Mouse (Mus musculus) stomach, embryonic 16.5 days (tissue): ENCODE results near the gene Golga4. TPM values are rescaled to one million over a fixed set of nuclear protein-coding genes. Genes with fewer than 3 reads are reported as not detected.

Source experiments
- ATAC-seq: fragments of 200-750 bp; cut with Nextera tagmentation; 2 replicates; pipeline ENCODE4 v1.8.0; 2017; ENCODE audit warnings: moderate number of reproducible peaks, moderate TSS enrichment; ENCODE audit not compliant: insufficient read depth, low FRiP score
- H3K27ac ChIP-seq: fragments of 300-500 bp; sonication (generic); 2 replicates; pipeline ENCODE4 v1.5.1; 2014; ENCODE audit warnings: low read length
- H3K27me3 ChIP-seq: fragments of 300-500 bp; sonication (generic); 2 replicates; pipeline ENCODE4 v1.6.1; 2014; ENCODE audit warnings: low read length, control low read depth, mixed read lengths; ENCODE audit not compliant: control insufficient read depth, insufficient read depth
- H3K36me3 ChIP-seq: fragments of 300-500 bp; sonication (generic); 2 replicates; pipeline ENCODE4 v1.6.1; 2014; ENCODE audit warnings: low read length; ENCODE audit not compliant: control insufficient read depth, insufficient read depth
- H3K4me1 ChIP-seq: fragments of 300-500 bp; sonication (generic); 2 replicates; pipeline ENCODE4 v1.6.1; 2014; ENCODE audit warnings: low read length, control low read depth, mixed read lengths; ENCODE audit not compliant: control insufficient read depth, insufficient read depth
- H3K4me2 ChIP-seq: fragments of 300-500 bp; sonication (generic); 2 replicates; pipeline ENCODE4 v1.6.1; 2014; ENCODE audit warnings: low read depth, low read length, mixed read lengths
- H3K4me3 ChIP-seq: fragments of 300-500 bp; sonication (generic); replicated peaks from 2 replicates; pipeline ENCODE4 v1.5.1; 2014; ENCODE audit warnings: mild to moderate bottlenecking, low read length
- H3K9ac ChIP-seq: fragments of 300-500 bp; sonication (generic); 2 replicates; pipeline ENCODE4 v1.6.1; 2014; ENCODE audit warnings: low read length
- H3K9me3 ChIP-seq: fragments of 300-500 bp; sonication (generic); replicated peaks from 2 replicates; pipeline ENCODE4 v1.6.1; 2016; ENCODE audit warnings: low read length, control low read depth; ENCODE audit not compliant: control insufficient read depth
- WGBS: fragments of 180-500 bp; shearing (Covaris S2); extraction: QIAGEN DNeasy Blood & Tissue Kit; methylation state at CpG from one replicate; pipeline ENCODE4 v1.1.7; 2014; 5-methylcytosine and 5-hydroxymethylcytosine counted together
- polyA plus RNA-seq: library from polyadenylated mRNA; unstranded; fragments of >200 nt; fragmentation: Nextera tagmentation; extraction: Ambion mirVana; gene quantifications from 2 replicates; pipeline ENCODE4 v1.2.1, GENCODE M21; 2015

Gene Golga4
- polyA plus RNA-seq, 1 experiment from 2014 or later: 50.6 TPM

- peaks cover 20% of the 10 kb centered on the region for H3K36me3 ChIP-seq
- no peaks in the 10 kb centered on the region for H3K9me3 ChIP-seq
- no peaks in the 10 kb centered on the region for H3K4me1 ChIP-seq
- no peak overlapping the region for H3K4me3 ChIP-seq
- H3K4me2 ChIP-seq: no peak overlapping the region
- H3K9ac ChIP-seq: no peak overlapping the region
- no peaks in the 10 kb centered on the region for H3K27me3 ChIP-seq
- no peak for ATAC-seq
- WGBS: 80% methylated on average over 24 of the region's 24 CpGs
- no peak overlapping the region for H3K27ac ChIP-seq
Observed at GRCm38 (mm10) chr9:118556951-118557780, 51.1 kb downstream of the Golga4 start.

- H3K4me1 ChIP-seq: no peaks in the 10 kb centered on the region
- H3K27me3 ChIP-seq: no peaks in the 10 kb centered on the region
- H3K9ac ChIP-seq: no peak overlapping the region
- H3K4me2 ChIP-seq: no peak overlapping the region
- H3K36me3 ChIP-seq: no peaks in the 10 kb centered on the region; the same call in 1 of the 2 replicates
- WGBS: 97% methylated on average over 11 of the region's 11 CpGs
- no peak overlapping the region for H3K27ac ChIP-seq
- no peak overlapping the region for H3K4me3 ChIP-seq
- no peaks in the 10 kb centered on the region for H3K9me3 ChIP-seq
- ATAC-seq: no peak
Observed at GRCm38 (mm10) chr9:118563356-118563755, 57.3 kb downstream of the Golga4 start.

- 90% methylated on average over 7 of the region's 7 CpGs for WGBS
- no peak for ATAC-seq
- Histone ChIP-seq H3K9me3 (no peaks in the 10 kb centered on the region), H3K4me1 (no peaks in the 10 kb centered on the region), H3K27me3 (no peaks in the 10 kb centered on the region), H3K4me3 (no peak overlapping the region), H3K36me3 (no peaks in the 10 kb centered on the region; the same call in 1 of the 2 replicates), H3K27ac (no peak overlapping the region), H3K9ac (no peak overlapping the region), H3K4me2 (no peak overlapping the region)
Observed at GRCm38 (mm10) chr9:118563866-118564265, 57.8 kb downstream of the Golga4 start.

- WGBS: 92% methylated on average over 16 of the region's 16 CpGs
- H3K4me2 ChIP-seq: no peak overlapping the region
- H3K36me3 ChIP-seq: peaks cover 4% of the 10 kb centered on the region; the same call in 1 of the 2 replicates
- H3K9me3 ChIP-seq: no peaks in the 10 kb centered on the region
- no peaks in the 10 kb centered on the region for H3K4me1 ChIP-seq
- ATAC-seq: no peak
- H3K9ac ChIP-seq: no peak overlapping the region
- no peaks in the 10 kb centered on the region for H3K27me3 ChIP-seq
- H3K27ac ChIP-seq: no peak overlapping the region
- no peak overlapping the region for H3K4me3 ChIP-seq
Observed at GRCm38 (mm10) chr9:118564696-118565095, 58.6 kb downstream of the Golga4 start.

- H3K4me3 ChIP-seq: no peak overlapping the region
- WGBS: 88% methylated on average over 6 of the region's 6 CpGs
- no peaks in the 10 kb centered on the region for H3K4me1 ChIP-seq
- no peak overlapping the region for H3K27ac ChIP-seq
- H3K4me2 ChIP-seq: no peak overlapping the region
- ATAC-seq: no peak
- peaks cover 10% of the 10 kb centered on the region for H3K36me3 ChIP-seq
- H3K9ac ChIP-seq: no peak overlapping the region
- no peaks in the 10 kb centered on the region for H3K9me3 ChIP-seq
- no peaks in the 10 kb centered on the region for H3K27me3 ChIP-seq
Observed at GRCm38 (mm10) chr9:118569328-118569727, 63.3 kb downstream of the Golga4 start.

- H3K9me3 ChIP-seq: no peaks in the 10 kb centered on the region
- no peak overlapping the region for H3K27ac ChIP-seq
- no peak for ATAC-seq
- H3K9ac ChIP-seq: no peak overlapping the region
- no peak overlapping the region for H3K4me2 ChIP-seq
- H3K27me3 ChIP-seq: no peaks in the 10 kb centered on the region
- H3K4me3 ChIP-seq: no peak overlapping the region
- no peaks in the 10 kb centered on the region for H3K4me1 ChIP-seq
- WGBS: 76% methylated on average over 4 of the region's 4 CpGs
- H3K36me3 ChIP-seq: peaks cover 10% of the 10 kb centered on the region
Observed at GRCm38 (mm10) chr9:118570865-118571264, 64.8 kb downstream of the Golga4 start.

GRCm38 (mm10) chr9:118571701-118572100, 65.6 kb downstream of the Golga4 start:
- H3K27me3 ChIP-seq: no peaks in the 10 kb centered on the region
- no peak overlapping the region for H3K27ac ChIP-seq
- H3K9me3 ChIP-seq: no peaks in the 10 kb centered on the region
- 82% methylated on average over 4 of the region's 4 CpGs for WGBS
- H3K4me1 ChIP-seq: no peaks in the 10 kb centered on the region
- ATAC-seq: no peak
- peaks cover 10% of the 10 kb centered on the region for H3K36me3 ChIP-seq
- H3K4me2 ChIP-seq: no peak overlapping the region
- no peak overlapping the region for H3K4me3 ChIP-seq
- H3K9ac ChIP-seq: no peak overlapping the region

- no peaks in the 10 kb centered on the region for H3K4me1 ChIP-seq
- H3K4me2 ChIP-seq: no peak overlapping the region
- no peak overlapping the region for H3K9ac ChIP-seq
- no peak for ATAC-seq
- 88% methylated on average over 5 of the region's 5 CpGs for WGBS
- no peaks in the 10 kb centered on the region for H3K27me3 ChIP-seq
- no peaks in the 10 kb centered on the region for H3K9me3 ChIP-seq
- no peak overlapping the region for H3K4me3 ChIP-seq
- peaks cover 9% of the 10 kb centered on the region; the same call in 1 of the 2 replicates for H3K36me3 ChIP-seq
- H3K27ac ChIP-seq: no peak overlapping the region
Observed at GRCm38 (mm10) chr9:118574911-118575310, 68.8 kb downstream of the Golga4 start.

- H3K27ac ChIP-seq: no peak overlapping the region
- H3K27me3 ChIP-seq: no peaks in the 10 kb centered on the region
- no peak overlapping the region for H3K4me3 ChIP-seq
- no peak for ATAC-seq
- no peaks in the 10 kb centered on the region for H3K4me1 ChIP-seq
- 67% methylated on average over 6 of the region's 6 CpGs for WGBS
- H3K4me2 ChIP-seq: no peak overlapping the region
- no peaks in the 10 kb centered on the region for H3K9me3 ChIP-seq
- H3K9ac ChIP-seq: no peak overlapping the region
- H3K36me3 ChIP-seq: peaks cover 7% of the 10 kb centered on the region; the same call in 1 of the 2 replicates
Observed at GRCm38 (mm10) chr9:118580371-118580770, 74.3 kb downstream of the Golga4 start.
